Mouse (Mus musculus): Measurements from ENCODE around the gene Tubb4a.
"Not testable (repeated sequence)": the region's sequence is repeated elsewhere in the genome, so short reads cannot be mapped to it uniquely, and the experiment has no call there.

The Tubb4a gene

DNA sequence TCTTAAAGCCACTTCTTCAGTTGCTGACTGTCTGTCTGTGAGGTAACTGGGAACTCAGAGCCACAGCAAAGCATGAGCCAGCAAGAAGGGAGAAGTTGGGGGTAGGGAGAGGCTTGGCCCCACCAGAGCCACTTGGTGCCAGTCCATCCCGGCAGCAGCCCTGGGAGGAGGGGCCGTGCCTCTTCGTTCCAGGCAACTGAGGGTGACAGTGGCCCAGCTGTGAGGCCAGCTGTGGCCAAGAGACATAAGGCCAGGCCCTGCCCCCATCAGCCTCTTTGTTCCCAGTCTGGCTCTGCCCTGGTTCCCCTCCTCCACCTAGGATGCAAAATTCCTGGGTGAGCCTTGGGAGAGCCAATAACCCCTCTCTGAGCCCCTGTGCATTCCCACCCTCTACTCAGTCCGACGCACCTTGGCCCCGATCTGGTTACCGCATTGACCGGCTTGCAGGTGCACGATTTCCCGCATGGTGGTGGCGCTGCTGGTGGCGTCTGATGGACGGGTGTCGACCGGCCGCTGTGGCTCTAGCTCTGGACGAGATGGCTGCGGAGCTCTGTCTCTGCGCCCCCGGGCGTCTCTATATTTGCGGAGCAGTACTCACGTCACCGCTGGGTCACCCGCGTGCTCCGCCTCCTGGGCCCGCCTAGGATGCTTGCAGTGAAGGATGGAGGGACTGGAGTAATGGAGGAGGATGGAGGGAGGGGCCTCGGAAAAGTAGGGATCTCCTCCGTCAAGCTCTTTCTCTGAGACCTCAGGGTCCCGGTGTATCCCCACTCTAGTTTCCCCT lies at the start of gene Tubb4a:
Gene Tubb4a, minus strand, starts transcription at position 734 of the 784 bp plus-strand sequence.
- DNase-seq: peak; percentile 55 to 71

DNA sequence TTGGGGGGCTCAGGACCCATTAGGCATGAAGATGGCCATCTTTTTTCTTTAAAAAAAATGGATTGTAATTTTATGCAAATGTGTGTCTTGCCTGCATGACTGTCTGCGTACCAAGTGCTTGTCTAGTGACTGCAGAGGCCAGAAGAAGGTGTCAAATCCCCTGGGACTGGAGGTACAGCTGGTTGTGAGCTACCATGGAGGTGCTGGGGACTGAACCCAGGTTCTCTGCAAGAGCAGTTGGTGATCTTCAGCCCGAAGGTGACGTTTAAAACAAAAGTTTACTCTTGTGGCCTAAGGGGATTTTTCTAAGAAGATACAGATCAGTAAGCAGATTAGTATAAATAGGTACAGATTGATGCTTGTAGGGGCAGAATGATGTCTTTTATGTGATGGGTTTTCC lies 48.1 kb upstream of the Tubb4a start:
- DNase-seq: no peak

DNA sequence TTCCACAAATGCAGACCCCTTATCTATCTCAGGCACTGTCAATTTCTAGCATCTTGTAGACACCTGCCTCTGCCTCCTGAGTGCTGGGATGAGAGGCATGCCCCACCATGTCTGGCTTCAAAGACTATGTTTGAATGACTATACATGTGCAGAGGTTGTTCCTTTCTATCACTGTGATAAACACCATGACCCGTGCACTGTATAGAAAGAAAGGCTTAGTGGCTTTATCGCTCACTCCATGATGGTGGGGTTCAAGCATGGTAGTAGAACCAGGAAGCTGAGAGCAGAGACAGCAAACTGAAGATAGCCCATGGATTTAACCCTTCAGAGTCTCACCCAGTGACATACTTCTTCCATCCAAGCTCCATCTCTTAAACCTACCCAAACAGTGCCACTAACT lies 47.1 kb upstream of the Tubb4a start:
- no peak for DNase-seq

DNA sequence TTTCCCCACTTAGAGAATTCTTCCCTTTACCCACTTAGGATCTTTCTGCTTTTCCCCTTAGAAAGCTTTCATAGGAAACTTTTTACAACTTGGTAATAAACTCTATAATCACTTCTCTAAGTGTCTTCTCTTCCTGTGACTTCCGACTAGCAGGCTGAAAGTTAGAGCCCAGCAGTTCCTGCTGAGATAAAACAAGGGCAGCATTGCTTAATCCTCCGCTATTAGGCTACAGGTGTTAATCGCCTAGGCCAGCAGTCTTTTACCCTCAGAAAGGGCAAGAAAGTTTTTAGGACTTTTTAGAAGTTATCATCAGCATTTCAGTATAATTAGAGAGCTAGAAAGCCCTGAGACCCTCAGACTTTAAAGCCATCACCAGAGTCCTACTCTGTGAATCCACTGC lies 46.4 kb upstream of the Tubb4a start:
- not testable (repeated sequence) for DNase-seq

DNA sequence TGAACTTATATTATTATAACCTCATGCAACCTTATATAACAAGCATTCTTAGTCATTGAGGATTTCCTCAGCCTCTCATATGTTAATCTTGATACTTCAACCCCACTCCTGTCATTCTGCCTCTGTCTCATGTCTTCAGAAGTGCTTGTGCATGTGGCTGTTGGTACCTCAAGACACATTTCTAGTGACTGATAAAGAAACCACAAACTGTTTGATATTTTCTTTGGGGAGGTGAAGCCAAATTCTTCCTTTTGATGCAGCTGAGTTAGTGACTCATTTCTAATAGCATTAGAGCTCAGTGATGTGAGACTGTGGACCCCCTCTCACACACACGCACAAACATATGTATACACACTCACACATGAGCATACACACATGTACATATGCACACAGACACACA lies 44.2 kb upstream of the Tubb4a start:
- DNase-seq: no peak

DNA sequence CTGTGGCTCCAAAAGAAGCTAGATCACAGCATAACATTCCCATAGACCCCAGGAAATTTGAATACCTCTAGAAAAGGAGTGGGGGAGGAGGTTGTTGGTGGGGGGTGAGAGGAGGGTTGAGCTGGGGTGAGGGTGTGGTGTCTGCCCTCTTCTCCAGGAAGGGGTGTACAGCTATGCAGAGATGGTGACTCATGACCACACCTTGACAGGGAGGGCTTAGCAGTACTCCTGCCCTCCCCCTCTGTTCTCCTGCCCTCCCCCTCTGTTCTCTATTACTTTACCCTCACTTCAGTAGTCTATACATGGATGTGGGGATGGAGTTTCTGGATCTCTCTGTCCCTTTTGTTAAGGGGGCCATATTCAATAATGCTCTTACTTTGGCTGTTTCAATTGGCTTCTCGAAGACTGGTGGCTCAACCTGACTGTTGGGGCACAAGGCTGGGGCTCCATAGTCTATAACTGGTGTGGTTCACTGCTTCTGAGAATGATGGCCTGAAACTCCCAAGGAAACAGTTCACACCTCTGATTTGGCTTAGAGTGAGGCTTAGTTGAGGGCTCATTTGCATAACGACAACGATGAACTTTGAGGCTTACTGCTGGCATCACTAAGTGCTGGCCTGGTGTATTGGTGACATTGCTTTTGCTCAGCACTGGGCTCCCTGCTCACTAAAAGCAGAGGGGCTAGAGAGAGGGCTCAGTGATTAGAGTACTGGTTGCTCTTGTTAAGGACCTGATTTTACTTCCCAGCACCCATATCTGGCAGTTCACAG lies 38.5 kb upstream of the Tubb4a start:
- DNase-seq: no peak

DNA sequence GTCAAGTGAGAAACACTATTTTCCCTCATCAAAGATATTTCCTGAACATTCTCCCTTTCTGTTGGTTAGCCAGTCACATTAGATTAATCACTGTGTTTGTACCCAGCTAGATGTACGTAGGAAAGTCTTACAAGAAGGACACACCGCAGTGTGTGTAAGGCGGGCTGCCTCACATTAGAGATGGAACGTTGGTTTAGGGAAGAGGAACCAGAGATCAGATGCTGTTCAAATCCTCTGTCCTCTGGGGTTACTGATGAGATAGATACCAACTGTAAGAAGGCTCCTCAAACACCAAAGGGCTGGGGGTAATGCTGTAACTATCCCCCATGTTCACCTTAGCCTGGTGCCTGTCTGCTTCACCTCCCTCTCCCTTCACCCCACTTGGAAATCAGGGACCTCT lies 37.2 kb upstream of the Tubb4a start:
- DNase-seq: no peak

DNA sequence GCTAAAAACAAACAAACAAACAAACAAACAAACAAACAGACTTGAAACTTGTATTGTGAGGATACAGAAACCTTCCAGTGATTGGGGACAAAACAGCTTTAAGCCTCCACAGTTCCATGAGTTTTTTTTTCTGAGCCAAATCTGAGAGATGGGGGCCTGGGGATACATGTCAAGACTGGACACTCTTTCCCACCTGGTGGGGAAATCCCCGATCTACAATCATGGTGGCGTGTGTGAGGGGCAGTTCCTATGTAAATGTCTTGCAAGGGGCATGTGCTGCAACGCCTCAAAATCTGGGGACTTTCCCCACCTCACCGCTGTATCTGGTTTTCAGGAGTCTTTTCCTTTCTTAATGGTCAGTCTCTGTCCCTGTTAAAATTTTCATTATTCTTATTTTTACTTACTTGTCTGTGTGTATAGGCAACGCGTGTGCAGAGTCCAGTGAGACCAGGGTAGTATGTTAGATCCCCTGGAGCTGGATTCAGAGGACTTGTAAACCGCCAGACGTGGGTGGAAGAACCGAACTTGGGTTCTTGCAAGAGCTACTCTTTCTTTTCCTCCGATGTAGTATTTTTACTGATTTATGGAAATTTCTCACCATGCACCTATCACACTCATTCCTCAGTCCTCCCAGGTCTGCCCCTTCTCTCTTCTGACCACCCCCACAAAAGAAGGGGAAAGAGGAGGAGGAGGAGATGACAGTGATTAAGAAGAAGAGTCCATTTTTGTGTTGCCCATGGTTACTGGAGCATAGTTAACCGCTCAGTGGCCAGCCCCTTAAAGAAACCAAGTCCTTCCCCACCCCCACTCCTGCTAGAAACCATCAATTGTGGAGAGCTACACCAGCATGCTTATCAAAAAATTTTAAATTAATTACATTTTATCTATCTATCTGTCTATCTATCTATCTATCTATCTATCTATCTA lies 35.9 kb upstream of the Tubb4a start:
- DNase-seq: no peak

DNA sequence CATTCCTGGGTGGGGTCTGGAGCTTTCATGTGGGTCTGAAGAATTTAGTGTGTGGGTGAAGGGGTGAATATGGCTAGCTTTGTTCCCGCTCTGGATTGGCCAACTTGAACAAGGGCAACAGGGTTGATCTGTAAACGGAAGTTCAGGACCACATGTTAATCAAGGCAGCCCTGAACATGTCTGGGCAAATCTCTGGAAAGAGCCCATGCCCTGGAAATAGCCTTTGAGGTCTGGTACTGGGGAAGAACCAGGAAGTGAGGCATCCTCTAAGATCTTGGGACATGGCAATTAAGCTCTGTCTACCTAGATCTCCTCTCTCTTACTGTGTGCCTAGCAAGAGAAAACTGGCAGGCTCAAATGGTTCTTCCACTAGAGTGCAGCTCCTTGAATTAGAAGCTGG lies 34.3 kb upstream of the Tubb4a start:
- DNase-seq: no peak

DNA sequence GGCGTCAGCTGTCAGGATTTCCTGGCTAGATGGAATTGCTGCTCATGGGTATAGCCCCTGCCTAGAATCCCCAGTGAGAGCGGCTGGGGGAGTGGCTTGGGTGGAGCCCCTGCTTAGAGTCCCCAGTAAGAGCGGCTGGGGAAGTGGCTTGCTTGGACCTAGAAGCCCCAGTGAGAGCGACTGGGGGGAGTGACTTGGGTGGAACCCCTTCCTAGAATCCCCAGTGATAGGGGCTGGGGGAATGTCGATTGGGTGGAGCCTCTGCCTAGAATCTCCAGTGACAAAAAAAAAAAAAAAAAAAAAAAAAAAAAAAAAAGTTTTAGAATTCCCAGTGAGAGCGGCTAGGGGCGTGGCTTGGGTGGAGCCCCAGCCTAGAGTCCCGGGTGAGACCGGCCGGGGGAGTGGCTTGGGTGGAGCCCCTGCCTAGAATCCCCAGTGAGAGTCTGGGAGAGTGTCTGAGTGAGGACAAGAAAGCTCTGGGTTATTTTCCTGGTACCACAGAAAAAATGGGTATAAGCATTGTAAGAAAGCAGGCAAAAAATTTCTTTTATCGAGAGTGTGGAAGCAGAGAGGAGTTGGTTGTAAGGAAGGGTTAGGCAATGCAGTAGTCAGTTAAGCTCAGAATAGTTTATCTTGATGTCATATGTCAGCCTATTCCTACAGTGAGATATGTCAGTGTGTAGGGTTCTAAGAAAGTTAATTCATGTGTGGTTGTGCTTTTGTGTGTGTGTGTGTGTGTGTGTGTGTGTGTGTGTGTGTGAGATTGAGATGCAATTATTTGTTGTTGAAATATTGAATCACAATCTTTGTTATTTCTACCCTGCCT lies 31.2 kb upstream of the Tubb4a start:
- DNase-seq: peak; percentile 62 to 76

DNA sequence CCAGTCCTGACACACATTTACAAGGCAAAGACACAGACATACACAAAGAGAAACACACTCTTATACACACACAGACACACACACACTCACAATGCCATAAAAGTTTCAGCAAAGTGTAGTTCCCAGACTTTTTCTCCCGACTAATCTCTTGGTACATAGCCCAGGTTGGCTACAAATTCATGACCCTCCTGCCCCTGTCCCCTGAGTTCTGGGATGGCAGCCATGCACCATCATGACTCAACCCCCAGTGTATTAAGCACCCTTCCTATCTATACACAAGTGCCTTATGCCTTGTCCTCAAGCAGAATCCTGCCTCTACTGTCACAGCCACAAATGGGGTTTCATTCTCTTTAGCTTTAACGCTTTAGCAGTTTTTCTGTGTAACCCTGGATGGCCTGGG lies 29.2 kb upstream of the Tubb4a start:
- no peak for DNase-seq

DNA sequence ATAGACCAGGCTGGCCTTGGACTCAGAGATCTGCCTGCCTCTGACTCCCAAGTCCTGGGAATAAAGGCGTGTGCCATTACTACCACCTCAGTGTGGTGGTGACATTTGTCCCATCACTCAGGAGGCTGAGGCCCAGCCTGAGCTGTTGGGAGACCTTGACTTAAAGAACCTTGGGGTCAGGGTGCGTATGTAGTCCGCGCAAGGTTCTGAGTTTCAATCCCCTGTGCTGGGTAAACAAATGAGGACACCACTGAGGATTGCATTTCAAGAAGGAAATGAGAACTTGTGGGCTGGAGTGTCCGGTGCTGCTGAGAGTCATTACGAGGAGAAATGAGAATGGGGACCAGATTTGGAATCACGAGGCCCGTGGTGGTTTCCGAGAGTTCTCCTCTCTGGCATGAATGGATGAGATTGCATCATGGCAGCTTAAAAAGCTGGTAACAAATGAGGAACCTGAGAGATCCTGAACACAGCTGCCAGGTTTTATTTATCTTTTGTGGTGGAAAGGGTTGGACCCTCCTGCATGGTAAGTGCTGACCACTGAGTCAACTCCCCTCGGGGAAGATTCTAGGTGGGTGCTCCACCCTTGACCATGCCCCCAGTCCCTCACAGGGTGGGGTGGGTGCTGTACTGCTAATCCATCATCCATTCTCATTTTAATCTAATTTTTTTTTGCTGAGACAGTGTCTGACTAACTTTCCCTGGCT lies 25.3 kb upstream of the Tubb4a start:
- no peak for DNase-seq

DNA sequence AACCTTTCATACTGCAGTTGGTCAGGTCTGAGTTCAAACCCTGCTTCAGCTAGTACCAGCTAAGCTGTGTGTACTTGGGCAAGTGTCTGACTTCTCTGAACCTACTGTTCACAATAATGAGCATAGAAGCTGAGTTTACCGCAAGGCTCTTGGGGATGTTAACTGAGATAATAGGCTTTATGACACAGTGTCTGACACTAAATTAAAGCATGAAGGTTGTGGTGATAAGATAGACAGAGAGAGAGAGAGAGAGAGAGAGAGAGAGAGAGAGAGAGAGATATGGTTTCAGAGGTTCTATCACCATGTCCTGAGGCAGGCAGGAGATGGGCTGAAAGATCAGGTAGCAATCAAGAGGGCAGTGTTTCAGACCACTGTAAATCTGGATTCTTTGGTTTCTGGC lies 22.4 kb upstream of the Tubb4a start:
- no peak for DNase-seq

DNA sequence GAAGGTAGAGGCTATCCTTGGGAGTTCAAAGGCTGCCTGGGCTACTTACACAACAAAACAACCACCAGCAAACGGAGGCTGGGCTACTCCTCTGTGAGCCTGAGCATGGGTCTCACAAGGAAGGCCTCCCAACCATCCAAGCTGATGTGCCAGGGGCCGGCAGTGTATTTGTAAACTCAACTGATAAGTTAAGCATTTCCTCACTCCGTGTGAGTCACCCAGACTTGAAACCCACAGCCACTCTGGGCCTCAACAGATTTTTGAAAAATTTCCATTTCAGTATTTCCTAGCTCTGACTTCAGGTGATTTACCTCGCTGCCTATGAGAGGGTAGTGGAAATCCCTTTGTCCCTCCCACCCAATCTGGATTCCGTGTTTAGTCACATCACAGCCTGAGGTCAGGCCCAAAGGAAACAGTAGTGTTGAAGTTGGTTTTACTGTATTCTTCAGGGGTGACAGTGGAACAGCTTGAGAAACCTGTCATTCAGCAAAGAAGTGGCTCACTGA lies 21.1 kb upstream of the Tubb4a start:
- no peak for DNase-seq

DNA sequence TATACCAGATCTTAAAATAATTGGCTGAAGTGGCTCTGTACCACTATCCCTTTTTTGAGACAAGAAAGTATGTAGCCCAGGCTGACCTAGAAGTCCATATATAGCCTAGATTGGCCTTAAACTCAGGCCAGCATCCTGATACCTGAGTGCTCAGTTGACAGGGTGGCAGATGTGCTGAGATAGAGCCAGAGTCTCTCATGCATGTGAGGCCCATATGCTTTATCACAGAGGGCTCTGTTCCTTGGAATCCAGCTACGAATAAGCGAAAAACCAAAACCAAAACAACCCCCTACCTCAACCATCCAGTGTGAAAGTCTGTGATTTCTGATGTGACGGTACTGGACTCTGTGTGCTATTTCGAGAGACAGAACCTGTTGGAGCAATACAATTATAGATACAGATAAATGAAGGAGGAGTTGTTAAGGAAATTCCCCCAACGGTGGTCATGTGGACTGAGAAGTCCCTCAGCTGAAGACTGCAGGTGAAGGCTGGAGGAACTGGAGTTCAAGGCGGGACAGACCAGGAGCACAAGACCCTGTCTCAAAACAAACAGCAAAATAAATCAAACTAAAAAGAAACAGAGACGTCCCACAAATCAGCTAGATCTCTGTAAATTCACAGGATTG lies 20.6 kb upstream of the Tubb4a start:
- no peak for DNase-seq

DNA sequence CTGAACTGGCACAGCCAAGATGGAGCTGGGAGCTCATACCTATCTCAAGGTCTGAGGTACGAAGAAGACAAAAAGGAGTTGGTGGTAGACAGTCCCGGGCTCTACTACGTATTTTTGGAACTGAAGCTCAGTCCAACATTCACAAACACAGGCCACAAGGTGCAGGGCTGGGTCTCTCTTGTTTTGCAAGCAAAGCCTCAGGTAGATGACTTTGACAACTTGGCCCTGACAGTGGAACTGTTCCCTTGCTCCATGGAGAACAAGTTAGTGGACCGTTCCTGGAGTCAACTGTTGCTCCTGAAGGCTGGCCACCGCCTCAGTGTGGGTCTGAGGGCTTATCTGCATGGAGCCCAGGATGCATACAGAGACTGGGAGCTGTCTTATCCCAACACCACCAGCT lies 19.5 kb upstream of the Tubb4a start:
- DNase-seq: no peak

DNA sequence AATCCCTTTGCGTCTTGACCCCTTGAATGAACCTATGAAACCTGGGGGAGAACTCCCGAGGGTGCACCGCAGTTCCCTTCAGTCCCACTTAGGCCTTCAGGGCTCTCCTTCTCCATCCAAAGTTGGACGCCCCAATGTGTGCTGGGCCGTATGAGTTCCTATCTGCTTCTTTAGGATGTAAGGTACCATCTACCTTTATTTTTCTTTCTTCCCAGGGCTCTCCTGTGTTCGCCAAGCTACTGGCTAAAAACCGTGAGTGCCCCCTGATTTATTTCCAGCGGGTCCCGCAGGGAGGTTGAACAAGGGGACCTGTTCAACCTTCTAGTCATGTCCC lies 18.4 kb upstream of the Tubb4a start:
- no peak for DNase-seq

DNA sequence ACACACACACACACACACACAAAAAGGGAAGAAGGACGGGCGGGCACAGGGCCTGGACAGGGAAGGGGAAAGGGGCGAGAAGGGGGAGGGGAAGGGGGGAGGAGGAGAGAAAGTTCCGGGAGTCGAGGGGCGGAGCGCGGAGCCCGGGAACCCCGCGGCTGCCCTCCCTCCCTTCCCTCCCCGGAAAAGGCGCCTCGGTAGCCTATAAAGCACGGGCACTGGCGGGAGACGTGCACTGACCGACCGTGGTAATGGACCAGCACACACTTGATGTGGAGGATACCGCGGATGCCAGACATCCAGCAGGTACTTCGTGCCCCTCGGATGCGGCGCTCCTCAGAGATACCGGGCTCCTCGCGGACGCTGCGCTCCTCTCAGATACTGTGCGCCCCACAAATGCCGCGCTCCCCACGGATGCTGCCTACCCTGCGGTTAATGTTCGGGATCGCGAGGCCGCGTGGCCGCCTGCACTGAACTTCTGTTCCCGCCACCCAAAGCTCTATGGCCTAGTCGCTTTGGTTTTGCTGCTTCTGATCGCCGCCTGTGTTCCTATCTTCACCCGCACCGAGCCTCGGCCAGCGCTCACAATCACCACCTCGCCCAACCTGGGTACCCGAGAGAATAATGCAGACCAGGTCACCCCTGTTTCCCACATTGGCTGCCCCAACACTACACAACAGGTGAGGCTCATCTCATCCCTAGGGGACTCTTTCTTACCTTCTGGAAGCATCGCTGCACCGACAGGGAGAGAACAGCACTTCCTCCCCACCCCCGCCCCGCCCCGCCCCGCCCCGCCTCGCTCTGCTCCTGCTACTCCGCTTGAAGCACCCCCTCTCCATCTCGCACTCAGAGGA lies 17.8 kb upstream of the Tubb4a start, which contains the start of gene Tnfsf9:
Gene Tnfsf9, plus strand, starts transcription at position 145 of the 854 bp plus-strand sequence.
- DNase-seq: peak; percentile 61 to 70

DNA sequence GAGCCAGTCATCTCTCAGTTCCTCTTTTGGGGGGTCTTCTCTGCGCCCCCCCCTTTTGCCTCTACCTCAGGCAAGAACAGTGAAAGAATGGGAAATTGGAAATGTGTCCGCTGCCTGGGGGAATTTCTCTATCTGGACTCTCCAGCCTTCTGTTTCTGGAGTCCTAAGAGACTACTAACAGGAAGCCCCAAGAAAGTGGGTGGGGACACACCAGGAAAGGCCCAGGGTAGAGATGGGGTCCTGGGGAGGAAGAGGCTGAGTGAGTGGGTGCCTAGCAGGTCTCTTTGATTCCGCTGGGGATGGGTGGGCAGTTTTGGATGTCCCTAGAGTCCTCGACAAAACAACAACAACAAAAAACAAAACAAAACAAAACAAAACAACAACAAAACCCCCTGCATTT lies 16.9 kb upstream of the Tubb4a start:
- no peak for DNase-seq

DNA sequence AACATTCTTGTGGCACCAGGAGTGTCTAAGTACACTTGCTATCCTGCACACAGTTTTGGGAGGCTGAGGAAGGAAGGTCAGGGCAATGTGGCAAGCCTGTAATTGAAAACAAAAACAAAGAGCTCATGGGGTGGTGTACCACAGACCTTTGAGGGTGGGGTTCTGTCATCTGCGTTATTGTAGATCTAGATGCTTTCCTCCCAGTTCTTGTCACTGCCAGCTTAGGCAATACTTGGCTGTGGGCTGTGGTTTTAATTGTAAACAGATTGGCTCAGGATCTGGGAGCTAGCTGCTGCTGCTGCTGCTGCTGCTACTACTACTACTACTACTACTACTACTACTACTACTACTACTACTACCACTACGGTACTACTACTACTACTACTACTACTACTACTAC lies 14.7 kb upstream of the Tubb4a start:
- no peak for DNase-seq

Measured in kidney, postnatal 4 days (tissue).